Mouse (Mus musculus) ES-Bruce4 (cell line): ENCODE results near the gene Large2.

Experiments used
- CTCF ChIP-seq: IDR thresholded peaks from one replicate; pipeline ENCODE4 v1.8.1; 2011; ENCODE audit warnings: low read depth, low read length
- EP300 ChIP-seq: IDR thresholded peaks from 2 replicates; pipeline ENCODE4 v1.6.1; 2011; ENCODE audit warnings: low read depth, low read length; ENCODE audit not compliant: insufficient read depth
- POLR2A ChIP-seq: IDR thresholded peaks from one replicate; pipeline ENCODE4 v1.8.1; 2011; ENCODE audit warnings: low read length; ENCODE audit not compliant: insufficient read depth

DNA sequence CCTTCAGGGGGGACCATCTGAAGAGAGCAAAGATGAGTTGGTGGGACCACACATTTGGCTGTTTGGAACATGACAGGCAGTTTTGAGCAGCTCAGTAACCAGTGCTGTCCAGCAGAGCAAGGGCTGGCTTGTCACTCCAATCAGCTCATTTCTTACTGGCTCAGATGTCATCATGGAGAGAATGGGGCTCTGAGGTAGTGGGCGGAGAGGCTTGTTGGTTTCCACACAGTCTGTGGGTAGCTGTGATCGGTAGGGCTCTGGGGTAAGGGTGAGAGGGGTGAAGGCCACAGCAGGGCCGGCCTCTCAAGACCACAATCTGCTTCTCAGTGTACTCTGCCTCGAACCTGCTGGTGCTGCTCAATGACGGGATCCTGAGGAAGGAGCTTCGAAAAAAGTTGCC lies 1.6 kb upstream of the Large2 start:
- no peak for TF ChIP-seq CTCF
- TF ChIP-seq EP300, result no peak
- TF ChIP-seq POLR2A, result no peak
